Mouse (Mus musculus) splenic B cell, adult 2 months (primary cell): ENCODE data around the gene Apbb1ip.
"Not testable (repeated sequence)": the region's sequence is repeated elsewhere in the genome, so short reads cannot be mapped to it uniquely, and the experiment has no call there.

Experiments
- DNase-seq: peaks from one replicate; pipeline ENCODE4 v3.0.0-alpha.2; 2011; ENCODE audit warnings: low read depth, low spot score
- H3K27me3 ChIP-seq: 2 replicates; pipeline ENCODE4 v1.6.1; 2012; ENCODE audit warnings: mild to moderate bottlenecking, low read length, moderate library complexity, mixed read lengths; ENCODE audit not compliant: control insufficient read depth, poor library complexity, insufficient read depth, severe bottlenecking
- H3K36me3 ChIP-seq: 2 replicates; pipeline ENCODE4 v1.6.1; 2012; ENCODE audit warnings: mild to moderate bottlenecking, low read length, moderate library complexity, mixed read lengths; ENCODE audit not compliant: control insufficient read depth, poor library complexity, insufficient read depth, severe bottlenecking

The Apbb1ip gene

DNA sequence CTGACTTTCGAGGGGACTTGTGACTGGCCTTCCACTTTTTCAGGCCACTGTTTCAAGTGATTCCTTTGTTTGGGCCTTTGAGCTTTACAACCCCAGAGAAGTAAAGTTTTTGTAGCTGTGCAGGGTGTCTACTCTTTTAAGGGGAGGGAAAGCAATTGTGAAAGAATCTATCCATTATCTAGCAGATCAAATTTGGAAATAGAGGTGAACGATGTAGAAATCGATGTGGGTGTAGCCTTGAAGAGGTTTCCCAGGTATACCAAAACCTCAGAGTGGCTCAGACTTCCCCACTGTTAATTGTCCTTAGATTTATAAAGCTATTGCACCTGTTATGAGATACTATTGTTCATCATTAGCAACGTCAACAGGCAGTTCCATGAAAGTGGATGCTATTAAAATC lies 71.6 kb downstream of the Apbb1ip start:
- peaks cover 14% of the 10 kb centered on the region for H3K36me3 ChIP-seq
- H3K27me3 ChIP-seq, result no peaks in the 10 kb centered on the region
- DNase-seq, result no peak

DNA sequence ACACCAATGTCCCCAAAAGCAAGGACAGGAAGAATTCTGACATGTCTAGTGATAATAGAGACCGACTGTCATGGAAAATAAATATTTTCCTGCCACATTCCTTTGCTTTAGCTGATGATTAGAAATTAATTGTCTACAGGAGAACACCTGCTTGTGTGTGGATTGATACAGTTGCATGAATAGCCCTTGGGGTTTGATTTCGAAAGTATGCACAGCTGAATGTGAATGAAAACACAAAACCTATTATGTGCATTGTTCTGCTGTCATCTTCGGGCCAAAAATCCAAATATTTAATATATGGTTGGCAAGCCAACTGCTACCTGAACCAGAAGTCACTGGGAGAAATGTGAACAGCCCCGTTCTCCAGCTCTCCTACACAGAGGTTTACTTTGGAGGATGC lies 78.0 kb downstream of the Apbb1ip start:
- DNase-seq, result no peak
- Histone ChIP-seq H3K36me3 (peaks cover 25% of the 10 kb centered on the region), H3K27me3 (no peaks in the 10 kb centered on the region)

DNA sequence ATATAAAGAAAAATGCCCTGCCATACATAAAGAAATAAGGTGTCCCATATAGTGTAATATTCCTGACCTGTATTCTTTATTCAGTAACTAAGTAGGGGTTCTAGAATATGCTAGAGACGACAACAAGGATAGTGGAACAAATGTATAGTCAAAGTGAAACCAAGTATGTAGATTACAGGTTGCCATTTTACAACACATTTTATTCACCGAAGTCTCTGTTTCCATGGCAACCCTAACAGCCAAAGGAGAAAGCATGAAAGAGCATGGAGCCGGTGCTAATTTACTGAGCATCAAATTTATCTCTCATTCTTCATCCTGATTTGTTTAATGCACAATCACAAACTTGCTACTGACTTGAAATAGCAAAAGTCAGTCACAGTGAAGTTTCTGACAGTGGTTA lies 83.6 kb downstream of the Apbb1ip start:
- DNase-seq, result no peak

DNA sequence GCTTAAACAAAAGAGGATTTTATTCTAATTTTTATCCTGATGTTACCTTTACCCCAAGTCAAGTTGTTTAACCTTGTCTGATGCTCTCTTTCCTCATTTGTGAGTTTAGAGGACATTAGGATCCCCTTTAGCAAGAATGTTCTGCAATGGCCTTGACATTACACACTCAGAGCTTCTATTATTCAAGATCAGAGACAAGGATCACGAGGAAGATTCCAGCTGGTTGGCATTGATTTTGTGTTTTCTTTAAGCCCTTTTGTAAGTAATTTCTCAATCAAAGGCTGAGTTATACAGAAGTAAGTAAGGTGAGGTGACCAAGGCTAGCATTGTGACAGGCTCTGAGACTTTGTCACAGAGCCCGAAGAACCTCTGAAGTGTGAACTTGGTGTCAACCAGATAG lies 88.3 kb downstream of the Apbb1ip start:
- no peaks in the 10 kb centered on the region for H3K27me3 ChIP-seq
- no peak for DNase-seq

More for the DNA sequence above, 83.6 kb downstream of the Apbb1ip start:
- Histone ChIP-seq H3K27me3 (no peaks in the 10 kb centered on the region), H3K36me3 (peaks cover 18% of the 10 kb centered on the region)

DNA sequence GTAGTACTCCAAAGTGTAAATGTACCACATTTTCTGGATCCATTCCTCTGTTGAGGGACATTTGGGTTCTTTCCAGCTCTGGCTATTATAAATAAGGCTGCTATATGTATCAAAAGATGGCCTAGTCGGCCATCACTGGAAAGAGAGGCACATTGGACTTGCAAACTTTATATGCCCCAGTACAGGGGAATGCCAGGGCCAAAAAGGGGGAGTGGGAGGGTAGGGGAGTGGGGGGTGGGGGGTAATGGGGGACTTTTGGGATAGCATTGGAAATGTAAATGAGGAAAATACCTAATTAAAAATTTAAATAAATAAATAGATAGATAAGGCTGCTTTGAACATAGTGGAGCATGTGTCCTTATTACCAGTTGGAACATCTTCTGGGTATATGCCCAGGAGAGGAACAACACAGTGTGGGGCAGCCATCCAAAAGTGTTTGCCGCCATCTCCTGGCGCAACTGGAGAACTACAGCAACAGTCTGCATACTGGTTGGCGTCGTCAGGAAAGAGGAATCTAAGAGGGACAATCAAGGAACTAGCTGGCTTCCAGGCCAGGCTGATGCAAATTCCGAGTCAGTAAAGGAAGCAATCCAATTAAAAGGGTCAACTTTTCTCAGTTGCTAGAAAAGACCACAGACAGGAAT lies 90.6 kb downstream of the Apbb1ip start:
- DNase-seq, result peak; percentile 81
- H3K27me3 ChIP-seq, H3K36me3 ChIP-seq: not testable (repeated sequence)

More for the DNA sequence above, 88.3 kb downstream of the Apbb1ip start:
- peaks cover 4% of the 10 kb centered on the region; the same call in 1 of the 2 replicates for H3K36me3 ChIP-seq

DNA sequence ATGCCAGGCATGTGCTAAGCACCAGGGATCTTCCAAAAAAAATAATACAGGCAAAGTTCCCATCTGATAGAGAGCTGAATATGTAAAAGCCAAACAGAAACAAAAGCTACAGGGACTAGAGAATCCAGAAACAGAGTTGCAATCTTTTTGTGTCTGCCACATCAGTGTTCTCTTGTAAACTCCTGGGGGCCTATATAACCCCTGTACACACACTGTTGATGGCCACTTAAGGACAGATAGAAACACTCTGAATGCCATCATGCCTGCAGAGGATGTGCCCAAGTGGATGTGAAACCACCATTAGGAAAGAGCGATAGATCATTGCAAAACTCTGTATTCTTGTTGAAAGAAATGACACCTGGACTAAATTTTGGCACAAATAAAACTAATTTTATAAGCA lies 91.9 kb downstream of the Apbb1ip start:
- Histone ChIP-seq H3K27me3 (no peaks in the 10 kb centered on the region), H3K36me3 (peaks cover 10% of the 10 kb centered on the region)
- no peak for DNase-seq

DNA sequence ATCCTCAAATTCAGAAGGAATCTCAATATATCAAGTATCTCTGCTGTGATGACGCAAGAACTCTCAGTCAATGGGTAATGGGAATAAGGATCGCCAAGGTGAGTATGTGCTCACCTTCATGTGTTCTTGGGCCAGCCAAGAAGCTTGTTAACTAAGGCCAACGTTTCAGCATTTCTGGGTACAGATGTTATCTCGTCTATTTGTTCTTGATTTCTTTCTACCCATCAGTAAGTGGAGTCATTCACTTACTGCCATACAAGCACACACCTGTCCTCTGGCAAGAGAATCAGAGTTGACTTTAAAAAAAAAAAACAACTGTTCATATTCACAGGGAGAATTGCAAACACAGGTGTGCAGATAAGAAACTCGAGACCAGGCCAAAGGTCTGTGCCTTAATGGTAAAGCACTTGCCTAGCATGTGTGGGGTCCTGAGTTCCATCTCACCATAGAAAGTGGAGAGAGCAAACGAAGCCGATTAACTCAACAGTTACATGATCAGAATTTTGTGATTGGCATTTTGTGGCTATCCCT lies 93.1 kb downstream of the Apbb1ip start:
- peaks cover 14% of the 10 kb centered on the region for H3K36me3 ChIP-seq
- DNase-seq, result no peak
- H3K27me3 ChIP-seq, result no peaks in the 10 kb centered on the region

DNA sequence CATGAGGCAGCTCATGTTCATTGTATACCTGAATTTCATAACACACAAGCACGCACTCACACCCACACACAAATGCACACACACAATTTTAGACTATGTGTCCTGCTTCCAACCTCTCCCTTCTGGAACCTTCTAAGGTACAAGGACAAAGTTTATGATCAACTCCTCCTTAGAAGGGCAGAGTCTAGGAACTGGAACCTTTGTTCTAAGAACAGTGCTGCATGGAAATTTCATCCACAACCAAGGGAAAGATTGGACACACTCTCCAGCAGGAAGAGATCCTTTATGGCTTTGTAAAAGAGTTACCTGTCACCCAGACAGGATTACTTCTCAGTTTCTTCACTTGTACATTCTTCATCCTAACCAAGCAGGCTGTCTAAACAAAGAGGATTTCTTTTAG lies 99.3 kb downstream of the Apbb1ip start:
- no peaks in the 10 kb centered on the region for H3K27me3 ChIP-seq
- H3K36me3 ChIP-seq, result peaks cover 21% of the 10 kb centered on the region
- no peak for DNase-seq

DNA sequence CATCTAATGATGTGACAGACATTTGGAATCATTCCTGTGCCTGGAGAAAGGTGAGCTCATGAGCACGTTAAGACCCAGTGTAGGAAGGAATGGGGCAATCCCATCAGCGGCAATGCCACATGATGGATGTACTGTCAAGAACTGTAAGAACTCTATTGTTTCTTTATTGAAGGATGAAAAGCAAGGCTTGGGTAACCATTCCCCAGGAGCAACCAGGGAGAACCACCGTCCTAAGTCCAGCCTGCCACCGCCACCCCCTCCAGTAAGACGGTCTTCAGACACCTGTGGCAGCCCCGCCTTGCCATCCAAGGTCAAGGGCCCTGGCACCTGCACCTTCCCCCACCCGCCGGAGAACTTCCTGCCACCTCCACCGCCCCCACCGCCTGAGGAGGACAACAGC lies 100.7 kb downstream of the Apbb1ip start:
- DNase-seq, result no peak
- Histone ChIP-seq H3K27me3 (no peaks in the 10 kb centered on the region), H3K36me3 (peaks cover 16% of the 10 kb centered on the region)

DNA sequence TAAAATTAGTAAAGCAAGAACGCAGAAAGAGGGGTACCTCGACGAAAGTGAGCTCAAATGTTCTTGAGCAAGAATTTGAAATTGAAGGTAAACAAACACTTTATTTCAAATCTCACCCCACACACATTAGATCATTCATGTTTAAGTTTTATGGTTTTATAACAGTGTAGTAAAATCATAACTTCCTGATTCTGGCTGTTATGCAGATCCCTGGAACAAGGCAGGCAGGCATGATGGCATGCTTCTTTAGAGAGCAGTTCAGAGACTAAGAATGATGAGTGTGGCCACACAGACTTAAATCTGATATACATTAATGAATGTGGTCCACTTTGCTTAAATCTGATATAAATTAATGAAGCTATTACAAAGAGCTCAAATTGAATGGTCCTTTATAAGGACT lies 102.7 kb downstream of the Apbb1ip start:
- Histone ChIP-seq H3K27me3 (no peaks in the 10 kb centered on the region), H3K36me3 (peaks cover 12% of the 10 kb centered on the region)
- no peak for DNase-seq

DNA sequence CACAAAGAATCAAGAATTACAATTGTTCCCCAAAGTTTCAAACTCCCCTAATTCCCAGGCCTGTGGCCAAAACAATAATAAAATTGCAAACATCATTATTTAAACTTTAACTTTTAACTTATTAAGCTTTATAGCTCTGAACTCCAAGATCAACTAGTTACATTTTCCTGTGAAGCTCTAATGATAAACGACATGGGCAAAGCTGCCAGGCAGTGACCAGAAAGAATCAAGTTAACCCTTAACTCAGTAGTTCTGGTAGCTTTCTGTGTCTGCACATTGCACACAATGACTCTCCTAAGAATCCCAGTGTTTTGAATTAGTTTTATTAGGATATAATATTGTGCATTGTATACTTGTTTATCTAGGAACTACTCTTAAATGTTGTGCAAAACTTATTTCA lies 104.9 kb downstream of the Apbb1ip start:
- Histone ChIP-seq H3K36me3 (peaks cover 9% of the 10 kb centered on the region; the same call in 1 of the 2 replicates), H3K27me3 (no peaks in the 10 kb centered on the region)
- no peak for DNase-seq

DNA sequence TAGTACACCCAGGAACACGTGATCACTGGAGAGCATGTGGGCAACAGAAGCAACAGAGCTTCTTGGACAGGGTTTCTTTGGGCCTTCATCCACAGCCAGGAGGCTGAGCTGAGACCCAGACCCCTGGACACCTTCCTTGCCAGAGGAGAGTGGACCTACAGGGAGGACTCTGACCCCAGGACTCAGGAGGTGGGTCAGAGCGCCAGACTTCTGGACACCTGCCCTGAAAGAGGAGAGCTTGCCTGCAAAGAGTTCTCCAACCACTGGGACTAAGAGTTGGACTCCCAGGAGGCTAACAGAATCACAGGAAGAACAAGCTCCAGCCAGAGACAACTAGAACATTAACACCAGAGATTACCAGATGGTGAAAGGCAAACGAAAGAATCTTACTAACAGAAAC lies 106.8 kb downstream of the Apbb1ip start:
- DNase-seq, H3K36me3 ChIP-seq, H3K27me3 ChIP-seq: not testable (repeated sequence)

DNA sequence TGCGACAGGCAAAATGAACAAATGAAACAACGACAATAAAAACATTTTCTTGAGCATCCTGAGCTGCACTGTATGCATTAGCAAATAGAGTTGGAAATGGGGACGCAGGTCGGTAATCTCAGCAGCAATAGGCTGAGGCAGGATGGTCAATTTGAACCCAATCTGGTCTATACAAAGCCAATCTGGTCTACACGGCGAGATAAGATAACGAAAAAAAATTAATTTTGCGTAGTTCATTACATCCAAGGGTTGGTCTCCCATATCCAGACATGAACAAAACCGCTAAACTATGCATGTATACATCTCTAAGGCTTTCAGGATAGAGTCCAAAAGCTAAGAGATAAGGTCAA lies 121.0 kb downstream of the Apbb1ip start:
- H3K27me3 ChIP-seq, result no peaks in the 10 kb centered on the region
- no peak for DNase-seq
- no peaks in the 10 kb centered on the region for H3K36me3 ChIP-seq

DNA sequence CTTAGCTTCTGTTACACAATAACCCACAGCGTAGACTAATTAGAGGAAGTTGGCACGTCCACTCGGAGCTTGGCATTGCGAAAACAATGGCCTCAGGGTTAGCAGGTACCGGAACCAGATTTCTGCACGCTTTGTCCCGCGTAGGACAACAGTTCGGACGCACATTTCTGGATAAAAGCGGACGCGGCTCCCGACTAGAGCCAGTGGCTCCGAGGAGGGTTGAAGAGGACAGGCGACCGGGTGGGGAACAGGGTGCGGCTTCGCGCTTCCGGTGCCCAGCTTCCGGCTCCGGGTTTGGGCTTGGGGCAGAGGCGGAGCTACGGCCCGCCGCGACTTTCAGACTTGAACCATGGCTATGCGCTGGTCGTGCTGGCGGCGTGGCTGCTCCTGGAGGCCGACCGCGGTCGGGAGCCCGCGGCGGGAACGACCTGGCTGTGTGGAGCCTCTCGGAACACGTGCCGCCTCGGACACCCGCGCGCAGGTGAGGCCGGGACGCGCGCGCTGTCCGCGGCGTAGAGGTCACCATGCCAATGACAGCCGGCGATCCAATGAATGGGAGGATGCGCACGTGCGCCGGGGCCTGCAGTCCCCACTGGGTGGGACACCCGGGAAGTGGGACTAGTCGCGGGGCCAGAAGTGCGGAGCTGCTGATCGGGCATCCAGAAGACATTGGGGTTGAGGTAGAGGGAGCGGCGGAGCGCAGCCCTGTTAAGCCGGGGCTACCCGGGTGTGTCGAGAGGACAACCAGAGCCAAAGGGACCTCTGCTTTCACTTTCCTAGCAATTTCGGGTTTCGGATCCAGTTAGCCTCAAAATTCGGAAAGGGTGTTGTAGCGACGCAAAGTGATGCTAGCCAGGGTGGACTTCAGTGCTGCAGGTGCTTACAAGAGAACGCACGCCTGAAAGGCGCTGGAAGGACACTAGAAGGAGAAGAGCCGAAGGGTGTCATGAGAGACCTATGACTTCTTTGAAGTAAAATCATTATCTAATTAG lies 121.7 kb downstream of the Apbb1ip start, which contains the start of gene Pdss1:
TSS of gene Pdss1 (plus strand) at position 241 of the 992 bp plus-strand sequence.
- no peaks in the 10 kb centered on the region for H3K36me3 ChIP-seq
- H3K27me3 ChIP-seq, result no peaks in the 10 kb centered on the region
- peak; percentile 84 for DNase-seq

DNA sequence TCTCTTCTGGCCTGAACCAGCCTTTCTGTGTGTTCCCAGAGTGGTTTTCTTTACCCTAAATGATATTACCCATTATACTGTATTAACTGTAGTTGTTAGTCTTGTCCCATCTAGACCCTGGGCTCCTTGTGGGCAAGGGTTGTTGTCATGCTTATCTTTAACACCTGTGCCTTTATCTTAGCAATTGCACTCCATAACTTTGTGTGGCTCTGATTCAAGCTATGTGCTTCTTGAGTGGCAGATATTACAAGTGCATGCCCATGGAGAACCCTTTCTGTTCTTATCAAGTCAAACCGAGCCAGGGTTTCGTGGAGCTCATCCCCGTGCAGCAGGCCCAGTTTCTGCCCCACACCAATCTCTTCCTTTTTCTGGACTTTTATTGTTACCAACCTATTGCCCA lies 130.1 kb downstream of the Apbb1ip start:
- H3K27me3 ChIP-seq, result no peaks in the 10 kb centered on the region
- peaks cover 7% of the 10 kb centered on the region; the same call in 1 of the 2 replicates for H3K36me3 ChIP-seq
- no peak for DNase-seq
